Mouse (Mus musculus) kidney, adult 11 months (tissue): ENCODE measurements around the gene Zfyve28.

ENCODE experiments used
- DNase-seq: peaks from one replicate; pipeline ENCODE4 v3.0.0; 2022

Zfyve28 gene

GRCm38 (mm10) chr5:34288154-34288716 lies at the start of gene Zfyve28, which contains the start of gene Cfap99:
TSS of gene Zfyve28 (minus strand) at chr5:34288449.
TSS of gene Cfap99 (plus strand) at chr5:34288600.
- DNase-seq = peak; percentile 46

GRCm38 (mm10) chr5:34336775-34337450 lies 48.7 kb upstream of the Zfyve28 start:
- peak; percentile 28 for DNase-seq

- DNase-seq = peak; percentile 98
Measured at GRCm38 (mm10) chr5:34336097-34336774, 48.0 kb upstream of the Zfyve28 start, which contains the start of gene Rnf4. TSS of gene Rnf4 (plus strand) at chr5:34336289.

- no peak for DNase-seq
Measured at GRCm38 (mm10) chr5:34335539-34336096, 47.4 kb upstream of the Zfyve28 start.

- DNase-seq = no peak
Measured at GRCm38 (mm10) chr5:34334081-34334480, 45.8 kb upstream of the Zfyve28 start.

GRCm38 (mm10) chr5:34330136-34330535 lies 41.9 kb upstream of the Zfyve28 start:
- no peak for DNase-seq

GRCm38 (mm10) chr5:34326875-34327576 lies 38.8 kb upstream of the Zfyve28 start:
- DNase-seq = no peak

GRCm38 (mm10) chr5:34326249-34326691 lies 38.0 kb upstream of the Zfyve28 start:
- no peak for DNase-seq

- no peak for DNase-seq
Measured at GRCm38 (mm10) chr5:34325286-34325685, 37.0 kb upstream of the Zfyve28 start.

- no peak for DNase-seq
Measured at GRCm38 (mm10) chr5:34321236-34321635, 33.0 kb upstream of the Zfyve28 start.

GRCm38 (mm10) chr5:34319491-34320034 lies 31.3 kb upstream of the Zfyve28 start:
- DNase-seq = peak; percentile 12

GRCm38 (mm10) chr5:34309016-34309415 lies 20.8 kb upstream of the Zfyve28 start:
- peak; percentile 10 for DNase-seq

GRCm38 (mm10) chr5:34302377-34302776 lies 14.1 kb upstream of the Zfyve28 start:
- DNase-seq = no peak

GRCm38 (mm10) chr5:34298937-34299535 lies 10.8 kb upstream of the Zfyve28 start:
- no peak for DNase-seq

- DNase-seq = no peak
Measured at GRCm38 (mm10) chr5:34298061-34298460, 9.8 kb upstream of the Zfyve28 start.

GRCm38 (mm10) chr5:34295141-34295540 lies 6.9 kb upstream of the Zfyve28 start:
- DNase-seq = no peak

GRCm38 (mm10) chr5:34294696-34295095 lies 6.4 kb upstream of the Zfyve28 start:
- DNase-seq = peak; percentile 25

GRCm38 (mm10) chr5:34293363-34293762 lies 5.1 kb upstream of the Zfyve28 start:
- no peak for DNase-seq

- DNase-seq = no peak
Measured at GRCm38 (mm10) chr5:34289286-34289685, 1.0 kb upstream of the Zfyve28 start.

GRCm38 (mm10) chr5:34287838-34288145 lies 457 bp downstream of the Zfyve28 start:
- DNase-seq = no peak

GRCm38 (mm10) chr5:34287001-34287837 lies 1.0 kb downstream of the Zfyve28 start:
- DNase-seq = no peak
